Mouse (Mus musculus): ENCODE measurements around the gene Esrrg.

Gene Esrrg

DNA sequence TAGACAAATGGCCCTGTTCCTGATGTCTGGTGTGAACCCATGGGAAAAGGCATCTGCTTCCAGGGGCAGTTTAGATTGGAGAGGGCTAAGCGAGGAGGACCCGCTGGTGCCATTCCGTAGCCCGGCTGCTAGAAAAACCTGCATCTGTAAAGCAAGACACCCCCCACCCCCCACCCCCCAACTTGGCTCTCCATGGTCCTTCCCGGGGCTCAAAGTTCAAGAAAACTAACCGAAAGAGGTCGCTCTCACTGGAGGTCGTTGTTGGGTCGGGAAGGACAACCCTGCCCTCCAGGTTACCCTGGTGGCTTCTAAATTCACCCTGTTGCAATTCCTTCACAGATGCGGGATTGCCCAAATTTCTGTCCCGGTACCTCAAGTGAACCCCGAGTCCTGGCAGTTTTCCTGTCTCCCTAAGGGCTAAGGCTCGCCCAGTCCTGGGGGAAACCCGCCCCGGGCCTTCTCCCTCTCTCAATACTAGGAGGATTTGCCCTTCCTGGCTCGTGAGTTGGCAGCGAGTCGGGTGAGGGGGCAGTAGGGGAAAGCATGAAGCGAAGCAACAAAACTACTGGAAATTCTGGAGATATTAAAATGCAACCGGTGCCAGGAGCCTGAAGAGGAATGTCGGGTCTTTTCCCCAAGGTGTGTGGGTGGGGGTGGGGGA lies at the start of gene Esrrg:
TSS of gene Esrrg (plus strand) at position 531 of the 661 bp plus-strand sequence.
- DNase-seq (ENCODE audit: low read depth, low spot score), result no peak

DNA sequence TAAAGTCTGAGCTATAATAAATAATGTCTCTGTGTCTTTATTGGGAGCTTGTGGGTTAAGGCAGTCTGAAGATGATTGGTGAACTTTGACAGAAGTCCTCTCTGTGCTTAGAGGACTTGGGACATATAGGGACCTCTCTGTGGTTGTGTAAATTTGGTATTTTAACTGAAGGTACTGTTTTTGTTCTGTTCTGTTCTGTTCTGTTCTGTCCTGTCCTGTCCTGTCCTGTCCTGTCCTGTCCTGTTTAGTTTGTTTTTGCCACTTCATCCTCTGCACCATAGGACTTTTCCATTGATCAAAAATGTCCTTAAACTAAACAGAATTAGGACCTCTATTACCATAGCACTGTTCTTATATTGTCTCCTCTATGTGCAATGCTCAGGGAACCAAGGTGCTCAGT lies 24.6 kb upstream of the Esrrg start:
- DNase-seq (ENCODE audit: low read depth, low spot score), result no peak

DNA sequence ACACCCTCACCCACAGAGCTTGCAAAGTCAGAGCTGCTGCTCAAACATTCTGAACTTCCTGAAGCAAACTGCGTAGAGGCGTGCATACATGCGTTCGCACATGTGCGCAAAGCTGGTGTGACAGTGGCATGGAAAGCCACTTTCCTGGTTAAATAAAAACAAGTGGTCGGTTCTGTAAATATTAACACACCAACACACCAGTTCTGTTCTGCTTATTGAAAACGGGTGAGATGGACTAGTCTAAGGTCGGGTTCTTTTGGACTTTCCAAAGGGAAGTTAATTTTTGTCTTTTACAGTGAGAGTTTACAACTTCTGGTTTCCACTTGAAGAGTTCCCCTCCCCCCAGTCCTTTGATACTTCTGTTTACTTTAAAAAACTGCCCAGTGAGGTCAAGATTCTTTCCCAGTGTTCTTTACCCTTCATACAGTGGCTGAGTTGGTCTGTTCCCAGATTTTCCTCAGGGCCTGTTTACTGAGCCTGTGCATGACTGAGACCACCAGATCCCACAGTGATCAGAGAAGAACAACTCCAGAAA lies 22.0 kb upstream of the Esrrg start:
- no peak for DNase-seq (ENCODE audit: low read depth, low spot score)

GRCm38 (mm10) chr1:187602942-187603341 lies 5.6 kb upstream of the Esrrg start:
- DNase-seq (ENCODE audit: low read depth, low spot score), result no peak

DNA sequence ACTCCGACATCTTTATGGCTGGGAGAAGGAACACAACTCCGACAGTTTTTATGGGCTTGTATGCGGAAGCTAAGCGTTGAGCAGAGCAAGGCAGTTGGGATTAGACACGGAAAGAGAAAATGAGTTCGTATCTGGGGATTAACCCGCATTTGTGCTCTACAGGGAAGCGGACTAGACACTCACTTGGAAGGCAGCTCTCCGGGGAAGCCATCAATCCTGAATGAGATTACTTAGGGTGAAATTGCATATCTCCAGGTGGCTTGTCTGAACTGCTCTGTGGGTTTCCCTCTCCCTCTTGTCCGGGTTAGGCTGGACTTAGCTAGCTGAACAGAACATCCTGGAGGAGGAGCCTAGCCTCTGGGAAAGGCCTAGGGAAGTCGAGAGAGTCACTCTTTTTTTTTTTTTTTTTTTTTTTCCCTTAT lies 4.5 kb upstream of the Esrrg start:
- DNase-seq (ENCODE audit: low read depth, low spot score), result no peak

- no peak for DNase-seq (ENCODE audit: low read depth, low spot score)
These were observed 3.8 kb upstream of the Esrrg start for GRCm38 (mm10) chr1:187604691-187605310.

DNA sequence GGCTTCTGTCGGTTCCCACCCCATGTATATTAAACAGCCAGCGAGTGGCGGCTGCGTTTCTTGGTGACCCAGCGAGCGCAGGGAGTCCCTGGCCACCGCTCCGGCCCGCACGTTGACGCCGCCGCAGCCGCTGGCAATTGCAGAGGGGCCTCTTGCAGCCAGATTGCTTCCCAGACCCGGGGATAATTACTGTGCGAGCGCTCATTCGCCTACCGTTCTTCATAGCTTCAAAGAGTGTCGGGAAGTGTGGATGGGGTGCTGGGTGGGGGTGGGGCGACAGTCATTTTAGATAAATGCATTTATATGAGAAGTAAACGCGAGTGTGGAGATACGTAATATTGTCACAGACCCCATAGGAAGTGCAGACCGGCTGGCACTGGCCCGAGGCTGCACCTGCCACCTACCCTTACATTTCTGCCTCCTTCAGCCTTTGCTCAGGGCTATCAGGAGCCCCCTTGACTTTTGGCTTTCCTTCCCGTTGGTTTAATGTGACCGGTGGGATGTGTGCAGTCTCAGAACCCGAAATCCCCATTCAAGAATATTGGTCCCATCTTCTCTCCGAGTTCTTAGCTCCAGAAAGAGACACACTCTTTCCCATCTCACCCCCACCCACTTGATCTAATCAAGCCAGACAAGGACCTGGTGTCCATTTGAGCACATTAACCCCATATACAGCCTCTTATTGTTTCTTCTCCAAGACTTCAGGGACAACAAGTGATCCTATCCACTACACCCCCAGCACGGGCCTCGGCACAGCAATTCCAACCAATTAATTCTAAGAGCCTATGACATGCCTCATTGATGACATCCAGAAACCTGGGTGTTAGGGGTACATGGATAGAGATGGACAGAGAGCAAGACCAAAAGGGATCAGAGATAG lies 3.0 kb upstream of the Esrrg start:
- no peak for DNase-seq (ENCODE audit: low read depth, low spot score)

GRCm38 (mm10) chr1:187606271-187607040 lies 2.1 kb upstream of the Esrrg start:
- DNase-seq (ENCODE audit: low read depth, low spot score), result no peak

DNA sequence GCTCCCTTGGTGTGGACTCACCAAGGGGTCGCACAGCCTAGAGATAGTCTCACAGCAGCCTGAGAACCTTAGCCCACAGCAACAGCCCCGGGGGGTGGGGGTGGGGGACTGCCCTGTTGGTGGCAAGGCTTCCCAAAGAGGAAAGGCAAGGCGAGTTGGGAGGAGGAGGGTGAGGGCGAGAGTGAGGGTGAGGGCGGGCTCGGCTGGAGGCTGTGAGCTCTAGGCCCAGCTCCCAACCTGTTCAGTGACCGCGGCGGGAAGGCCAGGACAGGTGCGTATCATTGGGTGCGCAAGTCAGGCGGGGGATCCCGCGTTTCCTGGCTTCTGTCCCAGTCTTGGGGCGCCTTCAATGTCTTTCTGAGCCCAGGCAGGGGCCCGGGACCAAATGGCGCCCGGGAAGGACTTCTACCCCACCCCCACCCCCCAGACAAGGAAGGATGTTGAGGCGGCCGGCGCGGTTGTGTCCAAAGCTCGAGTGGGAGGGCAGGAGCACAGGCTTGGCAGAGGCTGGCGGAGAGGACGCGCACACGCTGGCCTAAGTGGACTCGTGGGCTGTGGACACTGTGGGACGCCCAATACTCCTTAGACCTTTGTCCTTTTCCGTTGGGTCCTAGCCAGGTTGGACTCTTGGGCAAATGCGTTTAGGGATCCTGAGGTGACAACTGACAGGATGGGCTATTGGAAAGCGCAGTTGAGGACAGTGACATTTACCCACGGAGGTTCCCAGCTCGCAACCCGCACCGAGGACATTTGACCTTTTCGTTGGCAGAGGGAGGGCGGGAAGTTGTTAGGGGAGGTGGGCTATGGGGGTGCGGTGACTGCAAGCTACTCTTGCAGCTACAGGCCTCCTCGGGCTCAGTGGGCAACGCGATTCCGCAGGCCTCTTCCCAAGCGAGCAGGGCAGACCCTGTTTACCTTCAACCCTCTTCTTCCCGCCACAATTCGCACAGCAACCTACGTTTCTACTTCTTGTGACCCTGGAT lies 1.2 kb upstream of the Esrrg start:
- DNase-seq (ENCODE audit: low read depth, low spot score), result no peak

DNA sequence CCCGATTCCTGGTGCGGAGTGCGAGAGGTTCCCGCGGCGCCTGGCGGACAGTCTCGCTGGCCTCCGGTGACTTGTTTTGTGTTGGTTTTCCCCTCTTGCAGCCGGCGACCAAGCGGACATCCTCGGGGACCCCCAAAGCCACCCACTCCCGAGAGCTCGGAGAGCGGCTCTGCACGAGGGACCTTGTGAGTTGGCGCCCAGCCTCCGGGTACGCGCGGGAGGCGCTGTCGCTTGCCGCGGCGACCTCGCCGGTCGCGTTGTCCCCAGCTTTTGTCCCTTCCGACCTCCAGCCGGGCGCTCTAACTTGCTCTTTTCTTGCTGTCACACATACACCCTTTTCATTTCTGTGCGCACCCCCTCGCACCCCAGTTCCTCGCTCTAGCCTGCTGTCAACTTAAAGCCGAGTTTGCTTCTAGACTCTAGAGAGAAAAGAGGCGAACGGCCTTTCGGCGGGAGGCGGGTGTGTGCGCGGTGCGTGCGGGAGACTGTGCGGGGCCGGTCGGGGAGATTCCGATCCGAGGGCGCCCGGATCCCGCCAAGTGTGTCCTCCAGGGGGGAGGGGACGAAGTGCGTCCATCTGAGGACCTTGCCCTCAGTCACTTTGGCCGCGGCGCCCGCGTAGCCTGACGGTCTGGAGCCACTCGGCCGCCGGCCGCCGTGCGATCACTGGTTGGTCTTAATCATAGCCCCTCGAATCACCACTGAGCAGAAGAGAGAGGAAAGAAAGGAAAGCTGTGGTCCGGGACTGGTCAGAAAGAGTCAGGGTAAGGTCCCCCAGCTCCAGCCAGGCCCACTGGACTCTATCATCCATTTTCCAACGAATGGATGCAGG lies 646 bp downstream of the Esrrg start:
- no peak for DNase-seq (ENCODE audit: low read depth, low spot score)

GRCm38 (mm10) chr1:187609853-187610230 lies 1.3 kb downstream of the Esrrg start:
- no peak for DNase-seq (ENCODE audit: low read depth, low spot score)

- DNase-seq (ENCODE audit: low read depth, low spot score), result no peak
These were observed 1.9 kb downstream of the Esrrg start for GRCm38 (mm10) chr1:187610336-187610948.

DNA sequence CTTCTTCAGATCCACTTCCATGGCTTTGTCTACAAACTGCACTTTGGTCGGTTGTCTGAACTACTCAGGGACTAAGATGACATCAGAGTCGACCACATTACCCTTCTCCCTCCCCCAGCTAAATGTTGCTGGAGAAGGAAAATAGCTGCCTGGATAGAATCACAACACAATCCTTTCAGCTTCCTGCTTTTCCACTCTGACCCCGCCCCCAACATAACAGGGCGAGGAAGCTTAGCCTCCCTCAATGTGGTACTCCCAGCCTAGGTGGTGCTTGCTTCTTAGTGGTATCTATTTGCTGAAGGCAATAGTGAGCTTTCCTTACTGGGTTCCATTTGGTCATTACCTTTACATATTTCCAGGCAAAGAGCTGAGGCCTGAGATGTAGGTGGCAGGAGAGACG lies 3.3 kb downstream of the Esrrg start:
- no peak for DNase-seq (ENCODE audit: low read depth, low spot score)

DNA sequence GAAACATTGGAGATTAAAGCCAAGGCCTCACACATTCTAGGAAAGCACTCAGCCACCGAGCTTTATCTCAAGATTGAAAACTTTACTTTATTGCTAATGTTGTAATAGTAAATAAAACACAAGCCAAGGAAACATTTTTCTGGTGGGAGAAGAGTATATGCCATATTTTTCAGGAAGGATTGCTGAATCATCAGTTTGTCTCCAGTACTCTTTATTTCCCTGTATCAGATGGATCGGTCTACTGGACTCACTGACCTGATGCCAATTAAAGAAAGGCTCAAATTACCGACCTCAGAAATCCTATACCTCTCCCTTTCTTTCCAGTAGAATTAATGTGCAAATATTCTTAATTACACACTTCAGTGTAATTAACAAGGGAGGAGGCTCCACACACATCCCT lies 4.7 kb downstream of the Esrrg start:
- no peak for DNase-seq (ENCODE audit: low read depth, low spot score)

DNA sequence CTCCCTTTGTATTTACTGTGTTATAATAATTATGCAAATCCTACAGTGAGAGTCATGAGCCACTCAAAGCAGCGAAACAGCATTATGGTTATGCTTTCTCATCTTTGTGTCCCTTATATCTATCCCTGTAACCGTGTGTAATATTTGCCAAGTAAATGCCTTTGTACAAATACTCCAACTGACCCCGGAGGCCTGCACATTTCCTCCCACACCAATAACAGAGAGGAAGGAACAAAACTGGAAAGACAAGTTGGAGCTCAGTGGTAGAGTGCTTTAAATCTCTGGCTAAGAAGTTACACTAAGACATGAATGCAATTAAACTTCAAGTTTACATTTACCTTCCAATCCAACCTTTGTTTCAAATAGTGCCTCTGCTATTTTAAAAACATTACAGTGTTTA lies 15.4 kb downstream of the Esrrg start:
- DNase-seq (ENCODE audit: low read depth, low spot score), result no peak

DNA sequence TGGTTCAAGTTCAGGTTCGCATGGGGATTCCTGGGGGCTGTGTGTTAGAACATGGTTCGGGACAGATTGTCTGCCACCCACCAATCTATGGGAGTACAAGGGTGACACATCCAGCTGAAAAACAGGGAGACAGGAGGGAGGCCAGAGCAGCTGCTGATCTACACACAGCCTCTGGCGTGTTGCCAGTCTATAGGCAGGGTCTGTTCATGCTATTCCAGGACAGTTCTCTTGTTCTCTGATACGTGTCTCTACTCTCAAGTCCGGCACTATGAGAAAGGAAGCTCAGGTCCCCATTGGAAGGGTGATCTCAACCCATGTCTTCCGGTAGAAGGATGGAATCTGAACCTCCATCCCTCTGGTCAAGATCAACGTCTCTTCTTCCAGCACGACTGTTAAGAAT lies 21.8 kb downstream of the Esrrg start:
- no peak for DNase-seq (ENCODE audit: low read depth, low spot score)

DNA sequence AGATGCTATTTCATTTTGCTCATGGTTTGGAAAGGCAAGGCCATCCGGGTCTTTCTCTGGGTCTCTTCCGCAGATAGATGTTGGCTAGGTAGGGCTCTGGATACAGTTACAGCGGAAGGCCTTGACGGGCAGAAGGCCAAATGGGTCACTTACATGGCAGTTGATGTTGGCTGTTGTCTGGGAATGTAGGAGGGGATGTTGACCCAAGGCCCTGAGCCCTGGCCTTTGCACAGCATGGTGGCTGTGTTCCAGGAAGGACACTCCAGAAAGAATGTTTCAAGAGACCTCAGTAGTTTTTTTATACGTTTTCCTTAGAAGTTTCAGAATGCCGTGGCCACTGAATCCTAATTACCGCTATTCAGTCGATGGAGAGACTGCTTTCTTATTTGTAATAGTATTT lies 22.9 kb downstream of the Esrrg start:
- no peak for DNase-seq (ENCODE audit: low read depth, low spot score)

GRCm38 (mm10) chr1:187645258-187645657 lies 36.7 kb downstream of the Esrrg start:
- DNase-seq (ENCODE audit: low read depth, low spot score), result no peak

DNA sequence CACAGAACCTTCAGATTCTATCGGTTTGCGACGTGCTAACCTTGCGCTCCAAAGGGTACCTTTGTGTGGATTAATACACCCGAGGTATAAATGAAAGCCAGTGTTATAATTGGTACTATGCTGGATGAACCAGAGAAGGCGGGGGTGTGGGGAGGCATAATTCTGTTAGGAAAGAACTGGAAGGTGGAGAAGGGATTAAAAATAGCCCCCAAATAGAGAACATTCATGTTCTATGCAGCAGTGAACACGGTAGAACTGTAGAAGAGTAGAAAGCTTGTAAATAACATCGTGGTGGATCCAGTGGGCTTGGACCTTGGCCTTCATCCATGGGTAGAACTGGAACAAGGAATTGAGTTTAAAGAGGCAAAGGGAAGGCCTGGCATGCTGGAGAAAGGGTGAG lies 40.0 kb downstream of the Esrrg start:
- DNase-seq (ENCODE audit: low read depth, low spot score), result no peak
